Mouse (Mus musculus): ENCODE measurements around the gene Trp53. TPM values are rescaled to one million over a fixed set of nuclear protein-coding genes. Genes with fewer than 3 reads are reported as not detected.

Trp53 gene
- polyA plus RNA-seq (2015; fragmentation: Nextera tagmentation; extraction: Ambion mirVana) = 31.4 and 33.8 TPM in 2 replicates

DNA sequence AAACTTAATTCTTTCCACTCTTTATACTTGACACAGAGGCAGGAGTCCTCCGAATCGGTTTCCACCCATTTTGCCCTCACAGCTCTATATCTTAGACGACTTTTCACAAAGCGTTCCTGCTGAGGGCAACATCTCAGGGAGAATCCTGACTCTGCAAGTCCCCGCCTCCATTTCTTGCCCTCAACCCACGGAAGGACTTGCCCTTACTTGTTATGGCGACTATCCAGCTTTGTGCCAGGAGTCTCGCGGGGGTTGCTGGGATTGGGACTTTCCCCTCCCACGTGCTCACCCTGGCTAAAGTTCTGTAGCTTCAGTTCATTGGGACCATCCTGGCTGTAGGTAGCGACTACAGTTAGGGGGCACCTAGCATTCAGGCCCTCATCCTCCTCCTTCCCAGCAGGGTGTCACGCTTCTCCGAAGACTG, at the start of gene Trp53, which contains the start of gene Wrap53:
Trp53 (plus strand) TSS at position 269 of the 424 bp plus-strand sequence.
Wrap53 (minus strand) TSS at position 165 of the 424 bp plus-strand sequence.

GRCm38 (mm10) chr11:69549060-69549656, 31.0 kb upstream of the Trp53 start, which contains the start of gene Dnah2:
Gene Dnah2, minus strand, starts transcription at chr11:69549110.

DNA sequence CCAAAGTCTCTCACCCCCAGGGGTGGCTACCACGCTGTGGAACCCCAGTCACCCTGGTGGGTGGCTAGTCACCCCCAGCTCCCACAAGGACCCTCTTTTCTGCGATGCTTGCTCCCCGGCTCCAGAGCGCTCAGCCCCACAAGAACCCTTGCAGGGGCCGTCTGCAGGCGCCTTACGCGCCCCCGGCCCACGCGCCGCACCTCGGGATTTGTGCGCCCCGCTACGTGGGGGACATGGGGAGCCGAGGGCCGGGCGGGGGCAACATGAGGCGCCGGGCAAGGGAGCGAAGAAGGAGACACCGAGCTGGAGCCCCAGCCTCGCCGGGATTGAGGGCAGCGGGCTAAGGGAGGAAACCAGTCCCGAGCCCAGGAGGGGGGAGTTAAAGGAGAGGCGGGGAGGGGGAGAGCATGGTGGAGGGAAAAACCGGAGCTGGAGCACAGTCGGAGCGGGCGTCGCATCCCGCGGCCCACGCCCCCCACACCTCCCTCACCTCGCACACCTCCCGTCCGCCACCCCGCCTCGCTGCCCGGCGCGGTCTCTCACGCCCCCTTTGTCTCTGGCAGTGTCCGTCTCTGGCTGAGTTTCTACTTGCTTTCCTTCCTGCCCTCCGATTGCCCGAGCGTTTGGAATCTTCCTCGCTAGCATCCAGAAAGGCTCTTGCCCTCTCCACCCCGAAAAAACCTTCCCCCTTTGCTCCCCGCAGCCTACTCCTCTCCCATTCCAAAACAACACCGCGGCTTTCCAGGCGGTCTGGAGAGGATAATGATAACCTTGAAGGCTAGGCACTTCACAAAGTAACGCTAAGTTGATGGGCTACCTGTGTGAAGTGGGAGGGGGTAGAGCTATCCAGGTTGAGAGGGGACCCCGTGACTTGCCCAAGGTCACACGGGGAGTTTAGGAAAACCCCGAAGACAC, 20.1 kb upstream of the Trp53 start, which contains the start of gene Efnb3:
Efnb3 (minus strand) TSS at position 355 of the 915 bp plus-strand sequence.

DNA sequence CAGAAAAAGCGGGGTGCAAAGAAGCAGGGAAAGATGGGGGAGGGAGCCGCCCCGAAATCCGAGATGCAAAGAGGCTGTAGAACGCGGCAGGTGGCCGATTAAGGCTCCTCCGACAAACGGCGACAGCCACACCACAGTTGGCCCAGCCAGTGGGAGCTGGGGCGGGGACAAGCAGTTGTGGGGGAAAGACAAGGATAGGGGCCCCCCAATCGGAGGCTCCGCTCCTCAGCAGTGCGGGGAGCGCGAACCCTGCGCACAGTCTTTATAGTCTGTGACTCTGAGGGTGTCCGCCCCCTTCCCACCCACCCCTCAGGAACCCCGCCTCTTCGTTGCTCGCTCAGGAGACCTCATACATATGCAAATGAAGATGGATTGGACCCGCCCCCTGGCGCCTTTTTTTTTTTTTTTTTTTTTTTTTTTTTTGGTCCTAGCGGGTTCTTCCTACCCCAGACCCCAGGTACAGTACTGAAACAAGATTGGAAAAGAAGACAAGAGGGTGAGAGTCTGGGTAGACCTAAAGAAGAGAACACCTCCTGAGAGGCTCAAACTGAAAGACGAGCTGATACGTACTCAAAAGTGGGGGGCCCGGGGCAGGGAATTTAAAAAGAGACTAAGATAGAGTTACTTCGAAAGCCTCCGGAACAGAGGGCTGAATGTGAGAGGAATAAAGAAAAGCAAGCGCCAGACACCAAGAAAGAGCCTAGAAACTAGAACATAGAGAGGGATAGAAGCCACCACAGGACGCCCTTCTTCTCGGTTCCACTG, 25.7 kb downstream of the Trp53 start, which contains the start of gene Atp1b2:
Atp1b2 (minus strand) TSS at position 217 of the 765 bp plus-strand sequence.

DNA sequence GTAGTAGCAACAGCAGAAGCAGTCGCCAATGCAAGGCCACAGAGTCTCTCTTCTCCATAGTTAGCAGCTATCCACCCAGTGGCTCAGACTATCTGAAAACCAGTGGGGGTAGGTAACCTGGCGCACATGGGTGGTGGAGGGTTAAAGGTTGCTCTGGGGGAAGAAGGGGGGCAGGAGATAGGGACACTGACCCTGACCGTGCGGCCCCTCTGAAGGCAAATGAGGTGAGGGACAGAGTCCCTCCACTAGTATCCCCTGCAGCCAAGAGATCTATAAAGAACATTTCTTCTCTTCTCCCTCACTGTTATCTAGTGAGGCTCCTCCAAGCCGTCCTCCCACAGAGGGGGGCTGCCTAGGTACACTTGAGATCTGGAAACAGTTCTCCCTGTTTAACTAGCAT, 37.6 kb downstream of the Trp53 start, which contains the start of gene Shbg:
Shbg (minus strand) TSS at position 101 of the 400 bp plus-strand sequence.

DNA sequence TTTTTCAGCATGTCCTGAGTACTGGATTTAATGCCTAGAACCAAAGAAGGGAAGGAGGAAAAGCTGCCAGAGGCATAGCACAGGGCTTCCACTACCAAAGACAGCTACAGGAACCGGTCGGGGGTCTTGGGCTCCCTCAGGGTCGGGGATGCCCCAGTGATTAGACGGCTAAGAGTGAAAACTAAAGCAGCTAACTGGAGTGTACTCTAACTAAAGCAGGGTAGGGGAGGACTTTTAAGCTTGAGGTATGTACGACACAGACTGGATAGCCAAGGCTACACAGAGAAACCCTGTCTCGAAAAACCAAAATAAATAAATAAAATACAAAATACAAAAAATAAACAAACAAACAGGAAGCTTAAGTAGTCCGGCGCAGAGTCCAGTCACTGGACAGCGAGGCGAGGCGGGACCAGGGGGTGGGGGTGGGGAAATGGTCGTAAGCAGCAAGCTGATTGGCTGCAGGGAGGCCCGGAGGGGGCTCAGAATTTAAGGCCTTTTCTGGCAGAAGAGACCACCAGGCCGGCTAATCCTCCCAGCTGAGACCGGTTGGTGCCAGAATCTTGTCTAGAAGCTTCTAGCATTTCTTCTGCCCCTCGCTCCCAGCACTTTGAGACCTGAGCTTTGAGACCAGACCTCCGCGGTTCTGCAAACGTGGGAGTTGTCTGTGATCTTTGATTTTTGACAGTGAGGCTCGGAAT, 41.6 kb downstream of the Trp53 start, which contains the start of gene Sat2:
Sat2 (plus strand) TSS at position 454 of the 698 bp plus-strand sequence.

GRCm38 (mm10) chr11:69632284-69633089, 52.3 kb downstream of the Trp53 start, which contains the start of gene Fxr2:
Gene Fxr2, plus strand, starts transcription at chr11:69632990.

MicroRNAs encoded within 50 kb of the gene (microRNA counts, 519-probe panel; counts per million panel counts)
- microRNA mmu-miR-467f = 3,049 counts per million, percentile 14 among the panel's probes with 10 or more counts

Small RNAs within 50 kb of the gene (microRNA-seq; reads per million reads assigned to microRNA genes)
- not detected for gene Mir467f

Other genes starting within 250 kb of the Trp53 start
- 252 and 273 TPM in 2 replicates for gene Rnf227, start 239.9 kb upstream of the Trp53 start, polyA plus RNA-seq (2015; fragmentation: Nextera tagmentation; extraction: Ambion mirVana)
- 49.9 and 63.9 TPM in 2 replicates for gene Chd3, start 211.0 kb upstream of the Trp53 start, polyA plus RNA-seq (2015; fragmentation: Nextera tagmentation; extraction: Ambion mirVana)
- 189 and 200 TPM in 2 replicates for gene Naa38, start 184.9 kb upstream of the Trp53 start, polyA plus RNA-seq (2015; fragmentation: Nextera tagmentation; extraction: Ambion mirVana)
- gene Cyb5d1, start 184.7 kb upstream of the Trp53 start, polyA plus RNA-seq (2015; fragmentation: Nextera tagmentation; extraction: Ambion mirVana) = 18.6 and 21.2 TPM in 2 replicates
- gene Tmem88, start 182.1 kb upstream of the Trp53 start, polyA plus RNA-seq (2015; fragmentation: Nextera tagmentation; extraction: Ambion mirVana) = 6.9 and 9.2 TPM in 2 replicates
- gene Kdm6b, start 166.7 kb upstream of the Trp53 start, polyA plus RNA-seq (2015; fragmentation: Nextera tagmentation; extraction: Ambion mirVana) = 21.5 and 23.6 TPM in 2 replicates
- gene Dnah2, start 31.2 kb upstream of the Trp53 start, polyA plus RNA-seq (2015; fragmentation: Nextera tagmentation; extraction: Ambion mirVana) = 2.8 and 4.7 TPM in 2 replicates
- 132 and 148 TPM in 2 replicates for gene Efnb3, start 20.2 kb upstream of the Trp53 start, polyA plus RNA-seq (2015; fragmentation: Nextera tagmentation; extraction: Ambion mirVana)
- 12.1 and 13.1 TPM in 2 replicates for gene Wrap53, start 104 bp upstream of the Trp53 start, polyA plus RNA-seq (2015; fragmentation: Nextera tagmentation; extraction: Ambion mirVana)
- gene Atp1b2, start 25.6 kb downstream of the Trp53 start, polyA plus RNA-seq (2015; fragmentation: Nextera tagmentation; extraction: Ambion mirVana) = 226 and 228 TPM in 2 replicates
- not detected in 2 replicates for gene Shbg, start 37.5 kb downstream of the Trp53 start, polyA plus RNA-seq (2015; fragmentation: Nextera tagmentation; extraction: Ambion mirVana)
- gene Sat2, start 41.7 kb downstream of the Trp53 start, polyA plus RNA-seq (2015; fragmentation: Nextera tagmentation; extraction: Ambion mirVana) = 29.9 and 31.5 TPM in 2 replicates
- 29.7 and 32.1 TPM in 2 replicates for gene Fxr2, start 52.6 kb downstream of the Trp53 start, polyA plus RNA-seq (2015; fragmentation: Nextera tagmentation; extraction: Ambion mirVana)
- gene Sox15, start 75.0 kb downstream of the Trp53 start, polyA plus RNA-seq (2015; fragmentation: Nextera tagmentation; extraction: Ambion mirVana) = 0.36 and 0.46 TPM in 2 replicates
- 113 and 114 TPM in 2 replicates for gene Mpdu1, start 82.3 kb downstream of the Trp53 start, polyA plus RNA-seq (2015; fragmentation: Nextera tagmentation; extraction: Ambion mirVana)
- gene Cd68, start 85.8 kb downstream of the Trp53 start, polyA plus RNA-seq (2015; fragmentation: Nextera tagmentation; extraction: Ambion mirVana) = 14.1 and 18.7 TPM in 2 replicates
- gene Eif4a1, start 92.1 kb downstream of the Trp53 start, polyA plus RNA-seq (2015; fragmentation: Nextera tagmentation; extraction: Ambion mirVana) = 347 and 357 TPM in 2 replicates
- 69.5 and 74.3 TPM in 2 replicates for gene Senp3, start 101.7 kb downstream of the Trp53 start, polyA plus RNA-seq (2015; fragmentation: Nextera tagmentation; extraction: Ambion mirVana)
- gene Tnfsf13, start 105.4 kb downstream of the Trp53 start, polyA plus RNA-seq (2015; fragmentation: Nextera tagmentation; extraction: Ambion mirVana) = 0.92 and 0.93 TPM in 2 replicates
- 7.0 TPM in 2 replicates for gene Tnfsf12, start 115.5 kb downstream of the Trp53 start, polyA plus RNA-seq (2015; fragmentation: Nextera tagmentation; extraction: Ambion mirVana)
- 1.3 and 3.3 TPM in 2 replicates for gene Tnfsfm13, start 115.7 kb downstream of the Trp53 start, polyA plus RNA-seq (2015; fragmentation: Nextera tagmentation; extraction: Ambion mirVana)
- gene Polr2a, start 178.3 kb downstream of the Trp53 start, polyA plus RNA-seq (2015; fragmentation: Nextera tagmentation; extraction: Ambion mirVana) = 9.6 and 10.9 TPM in 2 replicates
- 0.09 and 0.15 TPM in 2 replicates for gene Slc35g3, start 181.6 kb downstream of the Trp53 start, polyA plus RNA-seq (2015; fragmentation: Nextera tagmentation; extraction: Ambion mirVana)
- 4.9 and 6.8 TPM in 2 replicates for gene Zbtb4, start 185.6 kb downstream of the Trp53 start, polyA plus RNA-seq (2015; fragmentation: Nextera tagmentation; extraction: Ambion mirVana)
- gene Chrnb1, start 215.6 kb downstream of the Trp53 start, polyA plus RNA-seq (2015; fragmentation: Nextera tagmentation; extraction: Ambion mirVana) = 1.3 and 1.5 TPM in 2 replicates
- gene Fgf11, start 221.5 kb downstream of the Trp53 start, polyA plus RNA-seq (2015; fragmentation: Nextera tagmentation; extraction: Ambion mirVana) = 7.1 and 8.5 TPM in 2 replicates
- 1.2 and 1.6 TPM in 2 replicates for gene Tmem102, start 225.3 kb downstream of the Trp53 start, polyA plus RNA-seq (2015; fragmentation: Nextera tagmentation; extraction: Ambion mirVana)
- gene Gm39566, start 234.9 kb downstream of the Trp53 start, polyA plus RNA-seq (2015; fragmentation: Nextera tagmentation; extraction: Ambion mirVana) = not detected in 2 replicates
- not detected in 2 replicates for gene Spem2, start 238.1 kb downstream of the Trp53 start, polyA plus RNA-seq (2015; fragmentation: Nextera tagmentation; extraction: Ambion mirVana)
- gene Spem1, start 241.8 kb downstream of the Trp53 start, polyA plus RNA-seq (2015; fragmentation: Nextera tagmentation; extraction: Ambion mirVana) = not detected in 2 replicates

All from neural tube, postnatal 0 days (tissue).